Mouse (Mus musculus) cerebellum, adult 18-20 months (tissue): ENCODE results near the gene Padi3.

Experiments used
- DNase-seq, 2 experiments: peaks; one replicate each; pipeline ENCODE4 v3.0.0; 2021

The Padi3 gene

GRCm38 (mm10) chr4:140810458-140811260 is at the start of gene Padi3:
Gene Padi3, minus strand, starts transcription at chr4:140810648.
- DNase-seq, result no peak

DNA sequence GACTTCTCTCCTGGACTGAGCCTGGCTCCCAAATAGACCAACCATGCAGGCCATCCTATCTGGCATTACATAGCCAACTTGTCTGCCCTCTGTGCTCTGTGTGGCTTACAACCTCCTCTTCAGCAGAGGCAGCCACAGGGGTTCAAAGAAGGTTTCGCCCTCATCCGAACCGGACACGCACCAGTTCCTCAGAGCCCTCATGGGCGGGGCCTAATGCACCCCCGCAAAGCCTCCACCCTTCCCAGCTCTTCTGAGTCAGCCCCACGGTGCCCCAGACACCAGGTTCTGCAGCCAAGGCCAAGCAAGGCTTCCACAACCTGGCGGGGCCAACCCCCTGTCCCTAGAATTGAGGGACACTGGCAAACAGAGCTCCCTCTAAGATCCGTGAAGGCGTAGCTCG is 48.8 kb upstream of the Padi3 start:
- no peak for DNase-seq

DNA sequence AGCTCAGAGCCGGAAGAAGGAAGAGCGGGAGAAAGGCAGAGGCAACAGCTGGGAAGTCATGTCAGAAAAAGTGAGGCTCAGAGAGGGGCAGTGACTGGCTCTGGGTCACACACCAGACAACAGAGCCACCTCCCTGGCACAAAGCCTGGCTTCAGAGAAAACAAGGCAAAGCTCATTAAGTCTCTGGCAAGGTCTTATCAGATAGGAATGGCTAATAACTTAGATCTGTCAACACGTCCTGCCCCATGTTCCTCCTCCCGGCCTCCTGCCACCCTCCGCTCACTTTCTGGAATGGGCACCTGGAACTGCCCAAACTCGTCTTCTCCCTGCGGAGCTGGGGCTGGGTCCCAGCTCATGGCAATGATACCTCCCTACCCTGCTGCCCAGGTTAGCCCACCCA is 47.4 kb upstream of the Padi3 start:
- DNase-seq, result no peak

DNA sequence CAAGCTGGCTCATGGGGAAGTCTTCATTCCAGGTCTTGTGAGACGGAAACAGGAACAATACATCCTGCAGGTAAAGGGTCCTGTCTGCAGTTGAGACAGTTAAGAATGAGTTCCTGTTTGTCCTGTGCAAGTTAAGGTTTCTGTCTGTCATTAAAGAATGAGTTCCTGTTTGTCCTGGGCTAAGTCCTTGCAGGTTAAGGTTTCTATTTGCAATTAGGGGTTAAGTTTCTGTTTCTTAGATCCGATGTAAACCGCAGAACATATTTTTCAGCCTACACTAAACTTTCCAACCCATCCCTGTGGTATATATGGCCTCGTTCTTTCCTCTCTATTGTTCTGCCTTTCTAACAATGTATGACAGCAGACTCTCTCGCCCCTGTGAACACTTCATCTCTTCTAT is 46.6 kb upstream of the Padi3 start:
- DNase-seq, result no peak

GRCm38 (mm10) chr4:140855151-140855550 is 44.7 kb upstream of the Padi3 start:
- no peak for DNase-seq

DNA sequence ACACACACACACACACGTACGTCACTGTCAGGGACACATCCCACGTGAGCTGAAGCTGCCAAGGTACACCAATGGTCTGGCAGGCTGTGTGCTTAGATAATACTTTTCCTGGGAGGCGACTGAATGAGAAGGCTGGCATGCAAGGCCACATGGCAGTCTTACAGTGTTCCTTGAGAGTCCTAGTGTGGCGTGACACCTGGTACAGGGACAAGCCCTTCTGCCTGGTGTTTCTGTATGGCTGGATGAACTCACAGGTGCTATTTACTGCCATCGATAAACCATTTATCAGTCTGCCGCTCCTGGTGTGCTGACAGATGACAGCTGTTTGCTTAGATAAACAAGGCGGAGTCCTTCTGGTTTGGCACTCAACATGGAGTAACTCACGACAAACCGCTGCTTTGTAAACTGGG is 44.0 kb upstream of the Padi3 start:
- no peak for DNase-seq

GRCm38 (mm10) chr4:140853626-140854025 is 43.2 kb upstream of the Padi3 start:
- DNase-seq, result no peak

DNA sequence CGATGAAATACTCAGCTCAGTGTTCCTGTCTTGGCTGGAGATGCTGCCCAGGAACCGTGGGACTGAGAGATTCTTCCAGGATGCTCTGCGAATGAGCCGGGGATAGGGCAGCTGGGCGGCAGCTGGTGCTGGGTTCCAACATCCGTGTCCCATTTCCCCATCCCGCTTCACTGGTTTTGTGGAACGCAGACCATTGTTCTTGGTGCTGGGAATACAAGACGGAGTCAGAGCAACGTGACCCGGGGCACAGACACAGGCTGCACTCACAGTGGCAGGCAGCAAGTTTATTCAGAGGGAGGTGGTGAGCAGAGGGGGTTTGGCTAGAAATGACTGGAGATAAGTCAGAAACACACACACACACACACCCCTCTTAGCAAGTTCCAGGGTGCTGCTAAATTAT is 38.9 kb upstream of the Padi3 start:
- no peak for DNase-seq

DNA sequence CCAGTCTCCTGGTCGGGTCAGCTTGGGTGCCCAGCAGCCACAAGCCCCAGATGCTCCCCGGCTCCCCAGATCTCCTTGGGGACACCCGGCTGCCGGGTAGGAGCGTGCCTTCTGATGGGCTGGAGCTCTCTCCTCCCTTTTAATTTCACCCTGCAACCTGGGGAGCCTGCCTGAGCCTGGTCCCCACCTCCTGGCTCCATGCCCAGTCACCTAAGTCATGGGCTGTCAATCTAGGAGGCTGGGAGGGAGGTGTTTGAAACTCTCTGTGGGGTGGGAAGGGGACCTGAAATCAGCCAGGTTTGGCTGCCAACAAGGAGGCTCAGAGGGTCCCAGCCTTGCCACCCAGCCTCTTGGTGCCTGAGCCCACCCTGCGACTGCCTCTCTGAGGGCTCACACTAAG is 35.2 kb upstream of the Padi3 start, which contains the start of gene Padi1:
Gene Padi1, minus strand, starts transcription at position 113 of the 400 bp plus-strand sequence.
- DNase-seq, result no peak

DNA sequence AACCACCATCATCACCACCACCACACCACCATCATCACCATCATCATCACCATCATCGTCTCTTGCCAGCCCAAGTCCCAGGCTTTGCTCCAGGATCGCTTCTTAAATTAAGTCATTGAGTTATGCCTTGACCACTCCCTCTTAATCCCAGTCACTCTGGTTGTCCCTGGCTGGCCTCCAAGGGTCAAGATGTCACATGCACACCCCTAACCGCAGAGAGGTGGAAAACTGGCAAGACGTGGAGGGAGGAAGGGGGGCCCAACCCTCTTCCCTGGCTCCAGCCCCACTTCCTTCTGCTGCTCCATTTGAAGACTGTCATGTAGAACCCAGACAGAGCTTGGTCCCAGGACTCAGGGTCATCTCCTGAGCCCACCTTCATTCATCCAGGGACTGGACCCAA is 34.5 kb upstream of the Padi3 start:
- no peak for DNase-seq

GRCm38 (mm10) chr4:140843670-140844280 is 33.3 kb upstream of the Padi3 start:
- no peak for DNase-seq

DNA sequence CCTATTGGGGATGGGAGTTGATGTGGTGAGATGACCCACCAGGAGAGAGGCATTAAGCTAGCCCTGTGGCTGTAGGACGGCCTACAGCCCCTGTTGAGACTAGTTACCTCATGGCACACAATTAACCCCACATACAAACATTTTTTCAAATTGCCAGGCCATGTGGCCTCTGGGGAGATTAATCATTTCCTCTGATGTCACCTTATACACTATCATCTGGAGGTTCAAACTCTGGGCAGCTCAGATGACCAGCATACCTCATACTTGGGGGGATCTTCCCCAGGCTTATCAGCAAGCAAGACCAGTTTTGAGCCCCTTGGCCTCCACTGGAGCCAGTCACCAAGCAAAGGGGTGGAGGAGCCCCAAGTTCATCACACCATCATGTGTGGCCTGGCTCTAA is 32.5 kb upstream of the Padi3 start:
- no peak for DNase-seq

GRCm38 (mm10) chr4:140837879-140838278 is 27.4 kb upstream of the Padi3 start:
- DNase-seq, result no peak

GRCm38 (mm10) chr4:140836208-140836866 is 25.9 kb upstream of the Padi3 start:
- DNase-seq, result no peak

GRCm38 (mm10) chr4:140835682-140836081 is 25.2 kb upstream of the Padi3 start:
- DNase-seq, result no peak

DNA sequence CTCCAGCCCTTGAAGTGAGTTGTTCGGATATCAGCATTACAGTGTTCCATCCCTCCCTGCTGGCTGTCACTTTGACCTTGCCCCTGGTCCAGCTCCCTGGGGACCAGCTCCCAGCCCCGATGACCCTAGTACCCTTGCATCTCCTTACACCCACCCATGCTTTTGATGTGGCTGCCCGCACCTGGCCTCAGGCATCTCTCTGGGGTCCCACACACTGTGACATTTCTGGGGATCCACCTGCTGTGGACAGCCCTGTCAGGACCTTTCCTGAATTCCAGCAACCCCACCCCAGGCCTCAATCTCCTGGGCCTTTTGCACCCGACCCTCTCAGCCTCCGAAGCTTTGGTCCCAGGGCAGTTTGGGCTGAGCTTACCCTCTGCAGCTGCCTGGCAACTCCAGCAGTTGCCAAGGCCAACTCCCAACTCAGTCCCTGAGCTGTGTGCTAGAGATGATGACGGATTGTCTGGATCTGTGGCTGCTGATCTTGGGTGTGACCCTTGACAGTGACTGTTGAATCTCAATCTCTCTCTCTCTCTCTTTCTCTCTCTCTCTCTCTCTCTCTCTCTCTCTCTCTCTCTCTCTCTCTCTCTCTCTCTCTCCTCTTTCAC is 24.0 kb upstream of the Padi3 start:
- DNase-seq, result no peak

GRCm38 (mm10) chr4:140832821-140833220 is 22.4 kb upstream of the Padi3 start:
- no peak for DNase-seq

DNA sequence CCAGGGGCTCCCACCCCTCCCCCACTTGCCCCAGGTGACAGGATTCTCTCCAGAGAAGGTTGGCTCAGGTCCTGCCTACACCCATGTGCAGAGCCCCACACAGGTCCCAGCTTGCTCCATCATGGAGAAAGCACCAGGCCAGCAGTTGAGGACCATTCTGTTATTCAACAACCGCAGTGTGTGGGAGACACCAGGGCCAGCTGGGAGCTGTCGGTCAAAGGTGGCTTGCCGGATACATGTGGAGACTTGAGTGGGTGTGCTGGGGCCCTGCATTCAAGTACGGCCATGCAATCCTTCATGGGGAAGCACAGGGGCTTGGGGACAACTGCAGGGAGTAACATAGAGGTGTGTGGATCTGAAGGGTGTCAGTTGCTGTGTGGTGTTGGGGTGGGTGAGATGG is 21.4 kb upstream of the Padi3 start:
- no peak for DNase-seq

- DNase-seq, result no peak
Observed at GRCm38 (mm10) chr4:140827237-140827636, 16.8 kb upstream of the Padi3 start.

GRCm38 (mm10) chr4:140825942-140826341 is 15.5 kb upstream of the Padi3 start:
- no peak for DNase-seq

GRCm38 (mm10) chr4:140821988-140822387 is 11.5 kb upstream of the Padi3 start:
- DNase-seq, result peak; percentile 46 to 55

- DNase-seq, result no peak
Observed at GRCm38 (mm10) chr4:140817413-140817812, 7.0 kb upstream of the Padi3 start.
